Mouse (Mus musculus) limb, embryonic 10.5 days (tissue): ENCODE data around the gene Rsph3a. TPM values are rescaled to one million over a fixed set of nuclear protein-coding genes. Genes with fewer than 3 reads are reported as not detected.
"Not testable (repeated sequence)": the region's sequence is repeated elsewhere in the genome, so short reads cannot be mapped to it uniquely, and the experiment has no call there.

Source experiments
- DNase-seq: peaks from one replicate; pipeline ENCODE4 v3.0.0-alpha.2; 2017; ENCODE audit warnings: low spot score
- H3K27ac ChIP-seq: fragments of 300-500 bp; sonication (generic); 2 replicates; pipeline ENCODE4 v1.5.1; 2016; ENCODE audit warnings: mild to moderate bottlenecking
- H3K27me3 ChIP-seq: fragments of 300-500 bp; sonication (generic); 2 replicates; pipeline ENCODE4 v1.6.1; 2016; ENCODE audit warnings: low read depth, mild to moderate bottlenecking; ENCODE audit not compliant: poor library complexity, severe bottlenecking
- H3K36me3 ChIP-seq: fragments of 300-500 bp; sonication (generic); 2 replicates; pipeline ENCODE4 v1.6.1; 2016; ENCODE audit warnings: mild to moderate bottlenecking, moderate library complexity
- H3K4me1 ChIP-seq: fragments of 300-500 bp; sonication (generic); 2 replicates; pipeline ENCODE4 v1.6.1; 2016
- H3K4me3 ChIP-seq: fragments of 300-500 bp; sonication (generic); 2 replicates; pipeline ENCODE4 v1.5.1; 2016; ENCODE audit warnings: mild to moderate bottlenecking, moderate library complexity
- H3K9me3 ChIP-seq: fragments of 300-500 bp; sonication (generic); replicated peaks from 2 replicates; pipeline ENCODE4 v1.6.1; 2016; ENCODE audit warnings: mild to moderate bottlenecking
- WGBS: fragments of 180-500 bp; shearing (Covaris S2); methylation state at CpG from one replicate; pipeline ENCODE4 v1.1.7; 2016; 5-methylcytosine and 5-hydroxymethylcytosine counted together
- polyA plus RNA-seq: library from polyadenylated mRNA; unstranded; fragments of >200 nt; fragmentation: Nextera tagmentation; extraction: Ambion mirVana; gene quantifications from 2 replicates; pipeline ENCODE4 v1.2.1, GENCODE M21; 2016

Gene Rsph3a
- polyA plus RNA-seq, 1 experiment from 2014 or later = 53.0 TPM

DNA sequence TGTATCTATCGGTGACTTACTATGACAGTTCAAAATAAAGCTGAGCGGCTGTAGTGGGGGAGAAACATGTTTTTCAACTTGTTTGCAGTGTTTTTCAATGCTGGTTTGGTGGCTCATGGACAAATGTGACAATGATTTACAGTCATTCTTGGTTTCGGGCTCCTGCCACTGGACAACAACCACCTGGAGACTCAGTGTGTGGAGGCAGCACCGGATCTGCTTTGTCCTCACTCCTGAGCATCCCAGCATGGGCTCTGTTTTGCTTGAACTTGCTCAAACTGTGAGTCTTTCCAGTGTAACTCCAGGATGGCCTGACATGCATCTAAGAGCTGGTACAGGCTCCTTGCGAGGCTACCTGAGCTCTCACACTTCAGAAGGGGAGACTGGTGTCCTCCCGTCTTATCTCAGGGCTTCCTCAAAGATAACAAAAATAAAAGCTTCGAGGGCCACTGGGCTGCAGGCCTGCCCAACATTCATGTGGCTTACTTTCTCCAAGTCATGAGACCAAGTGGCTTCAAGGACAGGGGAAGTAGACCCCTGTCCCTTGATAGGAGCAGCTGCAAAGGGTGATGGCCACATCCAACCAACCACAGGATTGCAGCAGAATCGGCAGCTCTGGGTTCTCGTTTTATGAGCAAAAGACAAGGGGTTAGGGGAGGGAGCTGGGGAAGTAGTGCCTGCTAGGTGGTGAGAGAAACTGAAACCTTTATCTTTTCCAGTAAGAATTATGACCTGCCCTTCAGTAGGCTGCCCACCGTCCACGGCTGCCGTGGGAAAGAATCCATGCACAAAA, 28.4 kb upstream of the Rsph3a start:
- Histone ChIP-seq H3K27ac (no peak overlapping the region), H3K4me1 (0 out of 2 replicates have a peak, but pooled peaks cover 3% of the 10 kb centered on the region), H3K9me3 (no peaks in the 10 kb centered on the region), H3K27me3 (no peaks in the 10 kb centered on the region), H3K36me3 (no peaks in the 10 kb centered on the region), H3K4me3 (no peak overlapping the region)
- 70% methylated on average over 12 of the region's 12 CpGs for WGBS
- DNase-seq = no peak

DNA sequence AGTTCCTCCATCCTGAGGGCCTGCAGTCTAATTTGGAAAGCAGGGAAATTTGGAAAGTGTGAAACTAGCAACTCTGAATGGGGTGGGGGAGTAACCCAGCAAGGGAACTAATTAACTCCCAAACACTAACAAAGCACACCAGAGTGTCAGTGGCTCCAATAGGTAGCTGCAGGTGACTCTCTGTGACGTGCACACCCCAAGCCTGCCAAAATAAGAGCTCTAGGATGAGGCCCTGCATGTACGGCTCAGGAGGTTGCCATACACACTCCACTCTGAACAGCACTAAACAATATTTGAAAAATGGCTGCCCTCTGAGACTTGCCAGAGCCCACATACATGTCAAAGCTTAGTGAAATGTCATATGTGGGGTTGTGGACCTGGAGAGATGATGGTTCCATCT, 27.1 kb upstream of the Rsph3a start:
- 73% methylated on average over 2 of the region's 2 CpGs for WGBS
- Histone ChIP-seq H3K27me3 (no peaks in the 10 kb centered on the region), H3K27ac (no peak overlapping the region), H3K4me1 (0 out of 2 replicates have a peak, but pooled peaks cover 3% of the 10 kb centered on the region), H3K4me3 (no peak overlapping the region), H3K9me3 (no peaks in the 10 kb centered on the region), H3K36me3 (no peaks in the 10 kb centered on the region)
- DNase-seq = no peak

DNA sequence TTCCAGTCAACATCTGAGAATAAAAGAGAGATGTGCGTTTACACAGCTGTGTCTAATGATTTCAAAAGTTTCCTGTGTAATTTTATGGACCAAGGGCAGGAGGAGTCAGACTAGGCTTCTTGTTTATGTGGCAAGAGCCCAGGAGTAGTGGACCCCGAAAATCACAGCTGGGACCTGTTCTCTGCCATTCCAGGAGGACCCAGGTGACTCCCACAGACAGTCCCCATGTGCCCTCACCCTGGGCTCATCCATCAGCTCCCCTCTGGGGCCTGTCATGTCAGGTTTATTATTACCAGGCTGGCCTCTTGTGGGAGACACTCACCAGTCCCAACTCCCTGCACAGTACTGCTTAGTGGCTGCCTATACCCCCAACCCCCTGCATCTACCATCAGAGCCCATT, 26.2 kb upstream of the Rsph3a start:
- Histone ChIP-seq H3K9me3 (no peaks in the 10 kb centered on the region), H3K36me3 (no peaks in the 10 kb centered on the region), H3K27ac (no peak overlapping the region), H3K27me3 (no peaks in the 10 kb centered on the region), H3K4me3 (no peak overlapping the region), H3K4me1 (0 out of 2 replicates have a peak, but pooled peaks cover 3% of the 10 kb centered on the region)
- DNase-seq = no peak
- WGBS = 82% methylated on average over 2 of the region's 2 CpGs

DNA sequence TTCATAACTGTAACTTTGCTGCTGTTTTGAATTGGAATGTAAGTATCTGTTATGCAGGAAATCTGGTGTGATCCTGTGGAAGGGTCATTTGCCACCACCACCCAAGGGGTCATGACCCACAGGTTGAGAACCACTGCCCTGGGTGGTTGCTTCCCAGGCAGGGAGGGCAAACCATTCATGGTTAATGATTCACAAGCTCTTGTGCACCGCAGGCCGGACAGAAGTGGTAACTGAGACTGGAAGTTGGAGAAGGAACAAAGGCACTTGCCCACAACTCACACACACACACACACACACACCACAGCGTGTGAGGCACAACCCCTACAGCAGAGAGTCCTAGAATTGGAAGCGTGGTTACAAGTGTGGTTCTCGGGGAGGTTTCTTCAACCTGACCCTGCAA, 22.9 kb upstream of the Rsph3a start:
- DNase-seq = no peak
- Histone ChIP-seq H3K36me3 (no peaks in the 10 kb centered on the region), H3K27me3 (no peaks in the 10 kb centered on the region), H3K4me1 (0 out of 2 replicates have a peak, but pooled peaks cover 3% of the 10 kb centered on the region), H3K4me3 (no peak overlapping the region), H3K27ac (no peak overlapping the region), H3K9me3 (no peaks in the 10 kb centered on the region)
- 91% methylated on average over 5 of the region's 5 CpGs for WGBS

DNA sequence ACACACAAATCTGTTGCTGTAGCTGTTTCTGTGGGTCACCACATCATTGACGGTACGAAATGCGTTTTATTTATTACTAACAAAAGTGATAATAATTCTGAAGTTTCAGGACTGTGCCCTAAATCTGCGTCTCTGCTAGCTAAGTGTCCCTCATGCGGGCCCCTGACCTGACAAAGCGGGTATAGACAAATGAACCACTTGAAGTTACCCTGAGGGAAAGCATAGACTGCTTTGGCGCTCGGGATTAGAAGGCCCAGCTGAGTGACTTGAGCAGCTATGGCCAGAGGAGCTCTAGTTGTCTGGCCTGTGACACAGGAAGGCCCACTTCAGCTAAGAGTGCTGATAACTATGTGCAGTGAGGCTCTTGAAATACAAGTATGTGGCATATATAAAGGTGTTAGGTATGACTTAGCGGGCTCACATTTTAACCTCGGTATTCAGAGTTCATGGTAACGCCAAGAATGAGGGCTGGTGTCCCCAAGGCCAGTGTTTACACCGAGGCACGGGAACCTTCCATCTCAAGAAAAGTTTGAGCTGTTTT, 21.2 kb upstream of the Rsph3a start:
- 0 out of 2 replicates have a peak, but pooled peaks cover 2% of the 10 kb centered on the region for H3K4me1 ChIP-seq
- no peaks in the 10 kb centered on the region for H3K9me3 ChIP-seq
- WGBS = 92% methylated on average over 13 of the region's 13 CpGs
- H3K36me3 ChIP-seq = no peaks in the 10 kb centered on the region
- no peaks in the 10 kb centered on the region for H3K27me3 ChIP-seq
- H3K27ac ChIP-seq = no peak overlapping the region
- no peak overlapping the region for H3K4me3 ChIP-seq
- no peak for DNase-seq

DNA sequence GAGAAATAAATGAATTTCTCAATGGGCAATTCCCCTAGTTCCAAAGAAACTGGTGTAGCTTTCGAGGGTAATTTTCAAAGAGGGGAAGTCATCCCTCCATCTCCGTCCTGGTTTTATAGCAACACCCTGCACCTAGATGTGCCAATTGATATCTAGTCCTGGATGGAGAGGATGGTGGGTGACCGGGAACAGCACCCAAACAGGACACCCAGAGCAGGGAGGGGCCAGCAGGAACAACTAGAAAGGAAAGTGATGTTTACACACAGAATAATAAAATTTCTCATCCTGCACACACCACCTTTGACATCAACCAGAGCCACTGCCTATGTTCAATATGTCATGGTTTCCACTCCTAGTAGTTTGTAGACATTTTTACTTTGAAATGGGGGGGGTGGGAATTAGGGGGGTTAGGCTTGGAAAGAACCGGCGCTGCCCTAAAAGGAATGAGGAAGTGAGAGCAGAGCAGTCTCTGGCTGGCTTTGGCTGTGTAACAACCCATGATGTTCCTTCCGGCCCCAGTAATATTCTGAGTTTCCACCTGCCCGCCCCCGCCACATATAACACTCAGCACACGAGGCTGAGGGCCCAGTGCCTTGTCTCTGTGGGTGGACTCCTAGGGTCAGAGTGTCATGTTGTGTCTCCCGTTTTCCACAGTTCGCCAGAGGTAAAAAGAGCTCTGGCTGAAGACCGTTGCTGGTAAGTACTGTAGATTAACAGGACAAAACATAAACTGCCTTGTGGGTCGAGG, 19.8 kb upstream of the Rsph3a start, which contains the start of gene Tagap:
Gene Tagap, plus strand, starts transcription at position 588 of the 748 bp plus-strand sequence.
- no peaks in the 10 kb centered on the region for H3K4me1 ChIP-seq
- no peaks in the 10 kb centered on the region for H3K27me3 ChIP-seq
- H3K4me3 ChIP-seq = no peak within 1 kb of the TSS
- no peak for DNase-seq
- H3K9me3 ChIP-seq = no peaks in the 10 kb centered on the region
- H3K27ac ChIP-seq = no peak within 1 kb of the TSS
- H3K36me3 ChIP-seq = no peaks in the 10 kb centered on the region
- WGBS = 76% methylated on average over 13 of the region's 13 CpGs

DNA sequence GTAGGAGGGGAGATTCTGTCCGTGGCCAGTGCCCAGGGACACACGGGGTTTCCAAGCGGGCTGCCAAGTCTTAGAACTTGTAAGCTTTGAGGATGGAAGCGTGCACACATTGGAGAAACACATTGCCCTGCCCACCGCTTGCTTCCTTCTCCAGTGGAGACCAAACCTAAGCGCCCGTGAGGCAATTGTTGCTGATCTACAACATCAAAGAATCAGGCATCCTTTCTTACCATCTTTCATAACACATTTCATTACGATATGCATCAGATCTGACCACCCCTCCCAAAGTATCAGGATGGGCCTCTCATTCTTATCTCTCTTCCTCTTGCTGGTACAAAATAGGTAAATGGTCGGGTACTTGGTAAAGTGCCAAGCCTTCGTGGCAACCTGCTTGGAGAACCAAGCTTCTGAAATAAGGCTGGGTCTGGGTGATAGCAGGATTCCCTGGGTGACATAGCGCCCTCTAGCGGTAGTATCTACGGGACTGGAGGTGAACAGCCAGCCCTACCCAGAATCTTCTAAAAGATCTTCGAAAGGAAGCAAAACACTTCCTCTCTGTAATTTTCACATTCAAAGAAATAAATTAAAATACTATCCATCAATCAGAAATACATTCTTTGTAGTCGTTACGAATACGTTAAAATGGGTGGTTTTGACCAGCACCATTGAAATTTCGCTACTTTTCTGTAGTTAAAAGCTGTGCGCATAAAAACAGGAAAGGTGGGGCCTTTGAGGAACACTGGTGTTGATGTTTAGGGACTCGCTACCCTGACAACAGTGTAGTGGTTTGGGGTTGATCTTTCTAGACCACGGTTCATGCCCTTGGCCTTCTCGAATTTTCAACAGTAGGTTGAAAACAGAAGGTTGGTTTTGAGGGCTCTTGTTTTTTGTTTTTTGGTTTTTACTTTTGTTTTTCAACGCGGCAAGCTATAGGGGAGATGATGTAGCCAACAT, 17.6 kb upstream of the Rsph3a start:
- Histone ChIP-seq H3K4me1 (peaks cover 7% of the 10 kb centered on the region), H3K36me3 (no peaks in the 10 kb centered on the region), H3K4me3 (no peak overlapping the region), H3K27ac (no peak overlapping the region), H3K27me3 (no peaks in the 10 kb centered on the region), H3K9me3 (no peaks in the 10 kb centered on the region)
- WGBS = 74% methylated on average over 24 of the region's 24 CpGs
- peak; percentile 60 for DNase-seq

DNA sequence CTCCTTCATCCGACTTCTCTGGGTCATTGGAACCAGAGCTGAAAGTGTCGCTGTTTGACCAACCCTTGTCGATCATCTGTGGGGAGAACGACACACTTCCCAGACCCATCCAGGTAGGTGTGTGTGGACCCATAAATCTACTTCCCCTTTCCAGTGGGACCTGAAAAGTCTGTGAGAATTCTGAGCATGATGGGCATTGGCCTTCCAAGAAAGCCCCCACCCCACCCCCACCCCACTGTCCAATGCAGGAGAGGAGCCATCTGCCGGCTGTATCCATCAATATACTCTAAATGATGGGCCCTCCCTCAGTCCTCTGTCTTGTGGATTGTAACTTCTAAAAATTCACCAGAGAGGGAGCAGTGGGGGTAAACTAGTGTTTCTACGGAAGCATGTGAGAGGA, 16.8 kb upstream of the Rsph3a start:
- no peak for DNase-seq
- 86% methylated on average over 6 of the region's 6 CpGs for WGBS
- no peaks in the 10 kb centered on the region for H3K27me3 ChIP-seq
- no peaks in the 10 kb centered on the region for H3K36me3 ChIP-seq
- no peaks in the 10 kb centered on the region for H3K9me3 ChIP-seq
- H3K27ac ChIP-seq = no peak overlapping the region
- peaks cover 7% of the 10 kb centered on the region for H3K4me1 ChIP-seq
- no peak overlapping the region for H3K4me3 ChIP-seq

DNA sequence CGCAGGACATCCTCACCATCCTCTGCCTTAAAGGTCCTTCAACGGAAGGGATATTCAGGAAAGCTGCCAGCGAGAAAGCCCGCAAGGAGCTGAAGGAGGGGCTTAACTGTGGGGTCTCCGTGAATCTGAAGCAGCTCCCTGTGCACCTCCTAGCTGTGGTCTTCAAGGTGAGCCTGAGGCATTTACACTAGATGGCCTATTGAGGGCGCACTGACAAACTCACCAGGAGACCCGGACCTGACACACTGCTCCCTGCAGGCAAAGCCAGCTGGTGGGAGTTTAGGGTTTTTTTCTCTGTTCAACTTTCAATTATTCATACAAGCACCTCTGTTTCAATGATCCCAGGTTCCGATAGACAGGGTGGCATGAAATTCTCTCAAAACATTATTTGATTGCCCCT, 16.1 kb upstream of the Rsph3a start:
- Histone ChIP-seq H3K27ac (no peak overlapping the region), H3K4me3 (no peak overlapping the region), H3K27me3 (no peaks in the 10 kb centered on the region), H3K36me3 (no peaks in the 10 kb centered on the region), H3K4me1 (peaks cover 7% of the 10 kb centered on the region), H3K9me3 (no peaks in the 10 kb centered on the region)
- DNase-seq = no peak
- WGBS = 30% methylated on average over 8 of the region's 8 CpGs

DNA sequence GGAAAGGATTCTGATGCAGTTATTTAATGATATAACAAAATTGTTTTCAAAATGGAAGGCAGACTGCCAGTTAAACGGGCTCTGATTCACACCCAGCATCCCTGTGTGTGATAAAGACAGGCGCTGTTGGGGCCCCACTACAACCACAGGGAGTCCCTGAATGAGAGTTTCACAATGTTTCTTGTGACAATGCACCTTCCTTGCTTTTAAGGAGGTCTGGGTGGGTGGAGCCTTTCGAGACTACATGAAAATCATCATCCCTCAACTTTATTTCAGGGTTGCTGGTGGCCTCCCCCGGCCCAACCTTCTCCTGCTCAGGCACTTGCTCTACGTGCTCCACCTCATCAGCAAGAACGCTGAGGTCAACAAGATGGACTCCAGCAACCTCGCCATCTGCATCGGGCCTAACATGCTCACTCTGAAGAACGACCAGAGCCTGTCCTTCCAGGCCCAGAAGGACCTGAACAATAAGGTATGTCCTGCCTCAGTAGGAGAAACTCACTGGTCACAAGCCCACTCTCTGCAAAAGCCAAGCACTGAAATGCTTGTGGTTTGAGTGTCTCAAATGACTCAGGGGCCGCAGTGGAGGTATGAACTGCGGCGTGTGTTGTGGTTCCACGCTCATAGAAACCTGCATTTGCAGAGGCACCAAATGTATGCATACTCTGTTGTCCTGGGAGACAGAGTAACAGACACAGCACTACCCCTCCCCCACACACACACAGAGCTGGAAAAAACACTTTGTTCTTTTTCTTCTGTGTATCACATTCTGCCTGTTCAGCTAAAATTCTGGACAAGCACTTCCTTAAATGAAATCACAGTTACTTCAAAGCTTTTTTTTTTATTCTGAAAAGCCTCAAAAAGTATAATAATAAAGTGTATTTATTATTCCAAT, 14.1 kb upstream of the Rsph3a start:
- peaks cover 7% of the 10 kb centered on the region for H3K4me1 ChIP-seq
- no peak overlapping the region for H3K4me3 ChIP-seq
- H3K27me3 ChIP-seq = no peaks in the 10 kb centered on the region
- no peak for DNase-seq
- peak overlapping the region; percentile 14; the same call in 1 of the 2 replicates for H3K27ac ChIP-seq
- no peaks in the 10 kb centered on the region for H3K9me3 ChIP-seq
- WGBS = 90% methylated on average over 13 of the region's 13 CpGs
- no peaks in the 10 kb centered on the region for H3K36me3 ChIP-seq

DNA sequence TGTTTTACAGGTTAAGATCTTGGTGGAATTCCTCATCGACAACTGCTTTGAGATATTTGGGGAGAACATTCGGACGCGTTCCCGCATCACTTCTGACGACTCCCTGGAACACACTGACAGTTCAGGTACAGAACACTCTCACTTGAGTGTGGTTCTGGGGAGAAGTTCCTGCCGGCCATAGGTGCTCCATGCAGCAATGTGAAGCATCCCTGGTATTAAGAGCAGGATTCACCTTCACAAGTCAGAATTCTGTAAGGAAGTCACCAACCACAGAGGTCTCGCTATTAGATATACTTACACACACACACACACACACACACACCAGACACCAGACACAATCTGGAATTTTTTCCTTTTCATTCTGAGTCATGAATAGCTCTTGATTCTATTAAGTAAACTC, 13.3 kb upstream of the Rsph3a start:
- H3K27me3 ChIP-seq, H3K9me3 ChIP-seq, H3K4me3 ChIP-seq, DNase-seq, H3K27ac ChIP-seq, H3K36me3 ChIP-seq, H3K4me1 ChIP-seq: not testable (repeated sequence)
- 82% methylated on average over 4 of the region's 8 CpGs for WGBS
